Mouse (Mus musculus) urinary bladder, postnatal 0 days (tissue): ENCODE measurements around the gene Krt72. TPM values are rescaled to one million over a fixed set of nuclear protein-coding genes. Genes with fewer than 3 reads are reported as not detected.

ENCODE experiments used
- polyA plus RNA-seq: library from polyadenylated mRNA; unstranded; fragments of >200 nt; fragmentation: Nextera tagmentation; extraction: Ambion mirVana; gene quantifications from 2 replicates; pipeline ENCODE4 v1.2.1, GENCODE M21; 2015

Gene Krt72
- polyA plus RNA-seq = not detected in 2 replicates

DNA sequence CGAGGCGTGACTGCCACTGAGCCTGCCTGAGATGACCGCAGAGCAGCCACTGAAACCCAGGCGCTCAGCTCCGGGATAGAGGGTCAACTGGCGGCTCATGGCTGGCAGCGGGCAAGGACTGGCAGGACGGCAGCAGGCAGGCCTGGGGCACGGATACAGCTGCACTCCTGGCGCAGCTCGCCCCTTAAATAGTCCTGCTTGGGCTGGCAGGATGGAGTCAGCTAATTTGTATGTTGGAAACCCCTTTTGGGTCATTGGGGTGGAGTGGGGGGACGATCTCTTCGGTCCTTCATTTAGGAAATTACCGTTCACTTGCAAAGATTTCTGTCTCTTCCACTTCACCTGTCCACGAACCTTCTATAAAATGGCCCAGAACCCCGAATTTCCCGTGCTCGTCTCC, at the start of gene Krt72:
Gene Krt72 (minus strand): TSS at position 101 of the 400 bp plus-strand sequence.

DNA sequence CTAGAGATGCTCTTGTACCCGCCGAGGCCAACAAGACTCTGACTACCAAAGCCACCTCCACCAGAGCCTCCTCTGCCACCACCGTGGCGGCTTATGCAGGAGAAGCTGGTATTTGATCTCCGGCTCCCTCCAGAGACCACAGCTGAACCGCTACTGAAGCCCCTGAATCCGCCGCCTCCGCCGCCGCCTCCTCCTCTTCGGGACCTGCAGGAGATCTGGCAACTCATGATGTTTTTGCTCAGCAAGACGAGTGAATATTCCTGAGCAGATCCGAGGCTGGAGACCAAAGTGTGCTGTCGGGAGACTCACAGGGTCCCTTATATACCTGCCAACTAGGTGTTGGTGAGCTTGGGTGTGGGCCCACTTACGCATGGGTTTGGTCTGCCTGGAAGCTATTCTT, 31.6 kb upstream of the Krt72 start, which contains the start of gene Krt2:
Gene Krt2 (minus strand): TSS at position 295 of the 400 bp plus-strand sequence.

DNA sequence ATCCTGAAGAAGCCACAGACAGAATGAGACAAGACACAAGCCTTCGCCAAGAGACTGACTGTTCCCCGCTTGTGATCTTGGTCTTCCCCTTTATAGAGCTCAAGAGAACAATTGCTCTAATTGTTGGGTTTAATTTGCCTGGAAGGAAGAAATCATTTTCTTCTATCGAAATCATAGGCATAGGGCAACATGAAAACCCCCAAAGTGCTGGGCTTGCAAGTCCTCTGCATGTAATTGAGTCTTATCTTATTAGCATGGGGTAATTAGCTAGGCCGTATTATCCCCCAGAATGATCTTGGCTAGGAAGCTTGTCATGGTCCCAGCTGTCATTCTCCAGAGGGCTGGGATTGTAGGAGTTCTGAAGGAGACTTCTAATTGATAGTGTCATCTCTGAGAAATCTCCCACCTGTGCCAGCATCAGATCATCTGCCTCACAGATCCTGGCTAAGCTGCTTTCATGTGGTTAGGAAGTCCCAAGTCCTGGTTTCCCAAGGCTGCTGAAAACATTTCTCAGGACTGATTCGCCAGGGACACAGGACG, 16.1 kb upstream of the Krt72 start, which contains the start of gene Krt73:
Gene Krt73 (minus strand): TSS at position 51 of the 540 bp plus-strand sequence.

DNA sequence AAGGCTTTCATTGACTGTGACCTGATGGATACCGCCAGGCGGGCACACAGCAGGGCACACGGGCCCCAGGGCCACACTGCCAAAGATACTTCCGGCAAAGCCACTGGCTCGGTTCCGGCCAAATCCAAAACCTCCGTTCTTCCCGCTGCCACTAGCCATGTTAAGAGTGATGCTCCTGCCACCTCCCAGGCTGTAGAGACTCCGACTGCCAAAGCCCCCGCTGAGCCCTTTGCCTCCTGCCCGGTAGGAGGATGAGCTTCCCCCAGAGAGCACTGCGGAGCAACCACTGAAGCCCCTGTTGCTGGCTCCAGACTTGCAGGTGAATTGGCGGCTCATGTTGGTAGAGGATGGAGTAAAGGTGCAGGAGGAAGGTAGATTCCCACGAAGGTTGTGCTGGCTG, 43.5 kb downstream of the Krt72 start, which contains the start of gene Krt71:
Gene Krt71 (minus strand): TSS at position 399 of the 400 bp plus-strand sequence.

Other genes with a start within 250 kb of the Krt72 start
- gene Krt82, start 235.8 kb downstream of the Krt72 start, polyA plus RNA-seq = not detected in 2 replicates
- 0.43 and 1.2 TPM in 2 replicates for gene Krt90, start 223.5 kb downstream of the Krt72 start, polyA plus RNA-seq
- gene Krt75, start 212.6 kb downstream of the Krt72 start, polyA plus RNA-seq = 0.04 and 0.13 TPM in 2 replicates
- gene Gm5414, start 158.3 kb downstream of the Krt72 start, polyA plus RNA-seq = not detected in 2 replicates
- not detected in 2 replicates for gene Gm5478, start 139.1 kb downstream of the Krt72 start, polyA plus RNA-seq
- gene Krt6b, start 106.2 kb downstream of the Krt72 start, polyA plus RNA-seq = 0.21 TPM in 1 of 2 replicates, not detected in the other
- 2.0 and 4.7 TPM in 2 replicates for gene Krt6a, start 92.2 kb downstream of the Krt72 start, polyA plus RNA-seq
- gene Krt5, start 73.6 kb downstream of the Krt72 start, polyA plus RNA-seq = 247 and 260 TPM in 2 replicates
- gene Krt71, start 43.4 kb downstream of the Krt72 start, polyA plus RNA-seq = not detected in 2 replicates
- gene Krt73, start 15.9 kb upstream of the Krt72 start, polyA plus RNA-seq = not detected in 2 replicates
- gene Krt2, start 31.7 kb upstream of the Krt72 start, polyA plus RNA-seq = not detected in 2 replicates
- 0.80 and 1.2 TPM in 2 replicates for gene Krt1, start 64.3 kb upstream of the Krt72 start, polyA plus RNA-seq
- gene Krt77, start 83.2 kb upstream of the Krt72 start, polyA plus RNA-seq = 0.08 TPM in 1 of 2 replicates, not detected in the other
- gene Krt76, start 106.5 kb upstream of the Krt72 start, polyA plus RNA-seq = not detected in 2 replicates
- gene Krt4, start 138.3 kb upstream of the Krt72 start, polyA plus RNA-seq = 113 and 146 TPM in 2 replicates
- 0.47 and 0.71 TPM in 2 replicates for gene Krt79, start 153.9 kb upstream of the Krt72 start, polyA plus RNA-seq
- 2.1 and 2.2 TPM in 2 replicates for gene Krt78, start 167.8 kb upstream of the Krt72 start, polyA plus RNA-seq
- gene Krt8, start 218.0 kb upstream of the Krt72 start, polyA plus RNA-seq = 1,267 and 1,548 TPM in 2 replicates
- gene Krt18, start 241.7 kb upstream of the Krt72 start, polyA plus RNA-seq = 1,517 and 1,777 TPM in 2 replicates